Mouse (Mus musculus) forebrain, postnatal 0 days (tissue): ENCODE measurements around the gene Vcl. TPM values are rescaled to one million over a fixed set of nuclear protein-coding genes. Genes with fewer than 3 reads are reported as not detected.

Experiments
- ATAC-seq: fragments of 200-750 bp; cut with Nextera tagmentation; 2 replicates; pipeline ENCODE4 v1.8.0; 2017; ENCODE audit warnings: mild to moderate bottlenecking, moderate library complexity
- DNase-seq: peaks from one replicate; pipeline ENCODE4 v3.0.0-alpha.2; 2015
- H3K27ac ChIP-seq: fragments of 300-500 bp; sonication (generic); 2 replicates; pipeline ENCODE4 v1.5.1; 2014; ENCODE audit warnings: low read depth, mild to moderate bottlenecking, antibody characterized with exemption, low read length, moderate library complexity, mixed read lengths
- H3K27me3 ChIP-seq: fragments of 300-500 bp; sonication (generic); 2 replicates; pipeline ENCODE4 v1.6.1; 2014; ENCODE audit warnings: mild to moderate bottlenecking, low read length, mixed read lengths; ENCODE audit not compliant: insufficient read depth
- H3K36me3 ChIP-seq: fragments of 300-500 bp; sonication (generic); 2 replicates; pipeline ENCODE4 v1.6.1; 2014; ENCODE audit warnings: mild to moderate bottlenecking, moderate library complexity; ENCODE audit not compliant: insufficient read depth
- H3K4me1 ChIP-seq: fragments of 300-500 bp; sonication (generic); 2 replicates; pipeline ENCODE4 v1.6.1; 2014; ENCODE audit warnings: antibody characterized with exemption; ENCODE audit not compliant: insufficient read depth
- H3K4me2 ChIP-seq: fragments of 300-500 bp; sonication (generic); 2 replicates; pipeline ENCODE4 v1.6.1; 2014; ENCODE audit warnings: low read depth, mild to moderate bottlenecking, moderate library complexity
- H3K4me3 ChIP-seq: fragments of 300-500 bp; sonication (generic); 2 replicates; pipeline ENCODE4 v1.5.1; 2014; ENCODE audit warnings: low read depth, low read length, mixed read lengths
- H3K9ac ChIP-seq: fragments of 300-500 bp; sonication (generic); 2 replicates; pipeline ENCODE4 v1.6.1; 2014; ENCODE audit warnings: mild to moderate bottlenecking
- H3K9me3 ChIP-seq: fragments of 300-500 bp; sonication (generic); 2 replicates; pipeline ENCODE4 v1.6.1; 2016; ENCODE audit warnings: low read length
- CTCF ChIP-seq: sonication (generic); IDR thresholded peaks from 2 replicates; pipeline ENCODE4 v1.5.1; 2016; ENCODE audit warnings: antibody characterized with exemption, control low read depth, low read depth
- WGBS: fragments of 180-500 bp; shearing (Covaris S2); extraction: QIAGEN DNeasy Blood & Tissue Kit; methylation state at CpG from one replicate; pipeline ENCODE4 v1.1.7; 2014; 5-methylcytosine and 5-hydroxymethylcytosine counted together
- polyA plus RNA-seq: library from polyadenylated mRNA; unstranded; fragments of >200 nt; fragmentation: Nextera tagmentation; extraction: Ambion mirVana; gene quantifications from 2 replicates; pipeline ENCODE4 v1.2.1, GENCODE M21; 2015
- total RNA-seq: library from RNA; depleted of rRNA; stranded (reverse); fragments of >200 nt; gene quantifications from 2 replicates; pipeline ENCODE4 v1.2.3, GENCODE M21; 2014

The Vcl gene
- total and polyA plus RNA-seq, 2 experiments from 2014 or later: 6.6 to 21.6 TPM

- H3K4me1 ChIP-seq: no peaks in the 10 kb centered on the region
- 94% methylated on average over 3 of the region's 3 CpGs for WGBS
- ATAC-seq: no peak
- H3K4me3 ChIP-seq: no peak overlapping the region
- no peak for DNase-seq
- no peaks in the 10 kb centered on the region for H3K36me3 ChIP-seq
- no peaks in the 10 kb centered on the region for H3K9me3 ChIP-seq
- no peaks in the 10 kb centered on the region for H3K27me3 ChIP-seq
- no peak overlapping the region for H3K9ac ChIP-seq
- H3K27ac ChIP-seq: no peak overlapping the region
- no peak overlapping the region for H3K4me2 ChIP-seq
- TF ChIP-seq CTCF: no peak
Observed at GRCm38 (mm10) chr14:20901267-20901666, 27.9 kb upstream of the Vcl start.

- Histone ChIP-seq H3K27me3 (no peaks in the 10 kb centered on the region), H3K9me3 (no peaks in the 10 kb centered on the region), H3K9ac (no peak overlapping the region), H3K4me1 (no peaks in the 10 kb centered on the region), H3K36me3 (no peaks in the 10 kb centered on the region), H3K4me2 (no peak overlapping the region), H3K4me3 (no peak overlapping the region), H3K27ac (no peak overlapping the region)
- TF ChIP-seq CTCF: no peak
- DNase-seq: no peak
- no peak for ATAC-seq
- WGBS: 87% methylated on average over 6 of the region's 6 CpGs
Observed at GRCm38 (mm10) chr14:20903137-20903536, 26.1 kb upstream of the Vcl start.

- ATAC-seq: no peak
Observed at GRCm38 (mm10) chr14:20911811-20912210, 17.4 kb upstream of the Vcl start.

GRCm38 (mm10) chr14:20914415-20914814 is 14.8 kb upstream of the Vcl start:
- Histone ChIP-seq H3K4me3 (no peak overlapping the region), H3K4me2 (no peak overlapping the region), H3K27ac (no peak overlapping the region), H3K9ac (no peak overlapping the region), H3K36me3 (no peaks in the 10 kb centered on the region), H3K27me3 (no peaks in the 10 kb centered on the region), H3K4me1 (no peaks in the 10 kb centered on the region), H3K9me3 (no peaks in the 10 kb centered on the region)
- no peak for TF ChIP-seq CTCF
- 24% methylated on average over 2 of the region's 2 CpGs for WGBS
- ATAC-seq: peak; percentile 32; the same call in 1 of the 2 replicates
- DNase-seq: peak; percentile 46

More at GRCm38 (mm10) chr14:20911811-20912210, 17.4 kb upstream of the Vcl start:
- no peak overlapping the region for H3K9ac ChIP-seq
- no peaks in the 10 kb centered on the region for H3K4me1 ChIP-seq
- no peak overlapping the region for H3K4me3 ChIP-seq
- no peak for DNase-seq
- no peak overlapping the region for H3K4me2 ChIP-seq
- H3K9me3 ChIP-seq: no peaks in the 10 kb centered on the region
- no peak for TF ChIP-seq CTCF
- H3K36me3 ChIP-seq: no peaks in the 10 kb centered on the region
- no peak overlapping the region for H3K27ac ChIP-seq
- no peaks in the 10 kb centered on the region for H3K27me3 ChIP-seq
- WGBS: 85% methylated on average over 2 of the region's 2 CpGs

- no peak for TF ChIP-seq CTCF
- ATAC-seq (no peak), DNase-seq (no peak)
- H3K27ac ChIP-seq: no peak overlapping the region
- no peak overlapping the region for H3K9ac ChIP-seq
- 90% methylated on average over 7 of the region's 7 CpGs for WGBS
- H3K4me3 ChIP-seq: no peak overlapping the region
- no peaks in the 10 kb centered on the region for H3K4me1 ChIP-seq
- H3K9me3 ChIP-seq: no peaks in the 10 kb centered on the region
- no peaks in the 10 kb centered on the region for H3K36me3 ChIP-seq
- H3K4me2 ChIP-seq: no peak overlapping the region
- H3K27me3 ChIP-seq: no peaks in the 10 kb centered on the region
Observed at GRCm38 (mm10) chr14:20916625-20917612, 12.3 kb upstream of the Vcl start.

- no peak for TF ChIP-seq CTCF
- H3K9me3 ChIP-seq: no peaks in the 10 kb centered on the region
- H3K4me1 ChIP-seq: no peaks in the 10 kb centered on the region
- H3K4me3 ChIP-seq: no peak overlapping the region
- 87% methylated on average over 5 of the region's 5 CpGs for WGBS
- no peaks in the 10 kb centered on the region for H3K27me3 ChIP-seq
- no peak overlapping the region for H3K27ac ChIP-seq
- DNase-seq (no peak), ATAC-seq (no peak)
- no peaks in the 10 kb centered on the region for H3K36me3 ChIP-seq
- H3K9ac ChIP-seq: no peak overlapping the region
- H3K4me2 ChIP-seq: no peak overlapping the region
Observed at GRCm38 (mm10) chr14:20924071-20924789, 5.0 kb upstream of the Vcl start.
